Mouse (Mus musculus): ENCODE results near the gene Mvp. TPM values are rescaled to one million over a fixed set of nuclear protein-coding genes. Genes with fewer than 3 reads are reported as not detected.

Mvp gene
- polyA plus RNA-seq, 1 experiment = 18.3 TPM

DNA sequence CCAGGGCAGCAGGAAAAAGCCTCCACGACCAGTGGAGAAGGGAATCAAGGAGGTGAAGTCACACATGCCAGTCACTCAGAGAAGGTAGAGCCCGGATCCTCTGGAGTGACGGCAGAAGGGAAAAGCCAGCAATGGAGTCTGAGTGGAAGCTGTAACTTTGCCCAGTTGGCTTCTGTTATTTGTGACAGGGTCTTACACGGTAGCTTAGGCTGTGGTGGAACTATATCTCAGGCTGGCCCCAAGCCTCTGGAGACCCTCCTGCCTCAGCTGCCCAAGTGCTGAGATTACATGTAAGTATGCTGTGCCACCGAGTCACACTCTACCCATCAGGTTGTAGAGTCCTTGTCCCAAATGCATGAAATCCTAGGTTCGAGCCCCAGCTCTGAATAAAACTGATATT is 1.0 kb downstream of the Mvp start:
- no peak for TF ChIP-seq GATA1 (IDR thresholded peaks at IDR 0.05; ENCODE audit: low read length)

- TF ChIP-seq GATA1 (IDR thresholded peaks at IDR 0.05; ENCODE audit: low read length) = no peak
Measured at GRCm38 (mm10) chr7:127012845-127013244, 1.6 kb downstream of the Mvp start.

DNA sequence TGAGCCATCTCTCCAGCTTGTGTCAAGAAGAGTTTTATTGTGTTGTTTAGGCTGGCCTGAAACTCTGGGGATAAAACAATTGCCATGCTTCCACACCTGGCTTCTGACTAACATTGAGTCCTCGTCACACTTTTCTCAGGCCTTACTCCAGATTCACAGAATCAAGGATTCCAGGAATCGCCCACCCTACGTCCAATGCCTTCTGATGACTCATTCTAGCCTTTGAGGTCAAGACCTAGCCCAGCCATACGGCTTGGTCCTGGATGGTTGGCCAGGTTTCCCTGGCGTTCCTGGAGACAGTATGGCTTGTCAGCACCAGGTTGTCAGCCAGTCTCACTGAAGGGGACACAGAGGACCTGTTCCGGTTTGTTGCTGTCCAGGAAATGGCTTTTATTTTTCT is 2.0 kb downstream of the Mvp start:
- TF ChIP-seq GATA1 (IDR thresholded peaks at IDR 0.05; ENCODE audit: low read length) = no peak

DNA sequence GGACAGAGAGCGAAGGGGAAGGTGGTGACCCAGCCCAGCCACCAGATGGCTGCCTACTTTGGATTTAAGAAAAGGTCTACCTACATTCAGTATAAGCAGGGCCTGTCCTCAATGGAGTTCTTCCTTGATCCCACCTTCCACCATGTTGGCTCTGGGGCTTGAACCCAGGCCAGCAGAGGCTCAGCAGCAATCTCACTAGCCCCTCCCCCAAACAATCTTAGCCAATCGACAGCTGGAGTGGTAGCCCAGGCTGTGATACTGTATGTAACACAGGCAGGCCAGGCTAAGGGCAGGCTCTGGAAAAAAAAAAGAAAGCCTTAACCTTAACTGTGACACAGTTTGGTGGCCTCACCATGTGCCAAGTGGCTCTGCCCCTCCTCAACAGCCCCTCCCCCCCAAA is 2.7 kb downstream of the Mvp start:
- TF ChIP-seq GATA1 (IDR thresholded peaks at IDR 0.05; ENCODE audit: low read length) = no peak

- no peak for TF ChIP-seq GATA1 (IDR thresholded peaks at IDR 0.05; ENCODE audit: low read length)
Measured at GRCm38 (mm10) chr7:127011051-127011450, 3.4 kb downstream of the Mvp start.

- no peak for TF ChIP-seq GATA1 (IDR thresholded peaks at IDR 0.05; ENCODE audit: low read length)
Measured at GRCm38 (mm10) chr7:127009307-127010085, 4.9 kb downstream of the Mvp start.

- TF ChIP-seq GATA1 (IDR thresholded peaks at IDR 0.05; ENCODE audit: low read length) = no peak
Measured at GRCm38 (mm10) chr7:127008239-127009019, 6.0 kb downstream of the Mvp start.

GRCm38 (mm10) chr7:127007313-127008024 is 7.0 kb downstream of the Mvp start:
- TF ChIP-seq GATA1 (IDR thresholded peaks at IDR 0.05; ENCODE audit: low read length) = no peak

DNA sequence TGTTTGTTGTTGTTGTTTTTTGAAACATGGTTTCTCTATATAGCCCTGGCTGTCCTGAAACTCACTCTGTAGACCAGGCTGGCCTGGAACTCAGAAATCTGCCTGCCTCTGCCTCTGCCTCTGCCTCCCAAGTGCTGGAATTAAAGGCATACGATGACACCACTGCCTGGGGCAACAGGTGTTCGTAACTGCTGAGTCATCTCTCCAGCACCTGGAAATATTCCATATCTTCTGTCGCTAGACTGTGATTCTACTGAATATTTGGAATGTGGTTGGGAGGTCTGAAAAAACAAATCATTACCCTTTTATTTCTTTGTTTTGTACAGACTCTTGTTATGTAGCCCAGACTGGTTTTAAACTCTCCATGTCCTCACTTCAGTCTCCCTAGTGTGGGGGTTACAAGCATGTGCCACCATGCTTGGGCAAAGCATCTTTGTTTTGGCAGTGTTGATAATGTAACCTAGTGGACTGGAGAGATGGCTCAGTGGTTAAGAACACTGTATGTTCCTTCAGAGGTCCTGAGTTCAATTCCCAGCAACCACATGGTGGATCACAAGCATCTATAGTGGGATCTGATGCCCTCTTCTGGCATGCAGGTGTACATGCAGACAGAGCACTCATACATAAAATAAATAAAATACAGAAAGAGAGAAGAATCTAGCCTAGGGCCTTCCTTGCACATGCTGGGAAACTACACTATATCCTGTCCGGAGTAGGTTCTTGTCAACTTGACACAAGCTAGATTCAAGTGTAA is 10.1 kb downstream of the Mvp start:
- no peak for TF ChIP-seq GATA1 (IDR thresholded peaks at IDR 0.05; ENCODE audit: low read length)

DNA sequence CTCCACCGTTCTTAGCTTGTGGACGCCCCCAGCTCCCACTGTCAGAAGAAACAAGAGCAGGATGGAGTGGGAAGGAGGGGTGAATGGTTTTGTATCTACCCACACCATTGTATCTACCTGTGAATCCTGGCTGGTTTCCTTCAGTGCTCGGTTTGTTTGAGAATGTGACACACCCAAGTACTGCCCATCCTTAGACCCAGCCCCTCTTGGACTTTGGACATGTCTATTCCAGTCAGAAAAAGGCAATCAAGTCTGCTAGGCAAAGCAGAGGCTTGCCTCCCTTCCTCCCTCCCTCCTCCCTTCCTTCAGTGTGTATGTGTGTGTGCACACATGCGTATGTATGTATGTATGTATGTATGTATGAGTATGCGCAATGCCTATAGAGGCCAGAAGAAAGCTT is 10.8 kb downstream of the Mvp start:
- TF ChIP-seq GATA1 (IDR thresholded peaks at IDR 0.05; ENCODE audit: low read length) = no peak

DNA sequence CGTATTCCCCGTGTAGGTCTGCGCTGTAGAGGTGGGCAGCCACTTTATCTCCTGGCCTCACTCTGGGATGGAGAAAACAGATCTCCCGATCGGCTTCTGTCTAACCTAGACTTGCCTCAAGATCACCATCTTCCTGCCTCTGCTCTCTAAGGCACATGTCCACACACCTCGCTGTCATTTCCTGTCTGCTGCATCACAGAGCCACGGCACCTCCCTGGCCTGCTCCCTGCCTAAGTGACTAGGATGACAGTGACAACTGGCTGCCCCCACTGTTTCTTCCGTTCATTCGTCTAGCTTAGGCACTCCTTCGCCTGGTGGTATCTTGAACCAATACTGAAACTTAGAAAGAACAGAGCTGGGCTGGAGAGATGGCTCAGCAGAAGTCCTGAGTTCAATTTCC is 14.9 kb downstream of the Mvp start:
- no peak for TF ChIP-seq GATA1 (IDR thresholded peaks at IDR 0.05; ENCODE audit: low read length)

GRCm38 (mm10) chr7:126996449-126996848 is 18.0 kb downstream of the Mvp start:
- no peak for TF ChIP-seq GATA1 (IDR thresholded peaks at IDR 0.05; ENCODE audit: low read length)

DNA sequence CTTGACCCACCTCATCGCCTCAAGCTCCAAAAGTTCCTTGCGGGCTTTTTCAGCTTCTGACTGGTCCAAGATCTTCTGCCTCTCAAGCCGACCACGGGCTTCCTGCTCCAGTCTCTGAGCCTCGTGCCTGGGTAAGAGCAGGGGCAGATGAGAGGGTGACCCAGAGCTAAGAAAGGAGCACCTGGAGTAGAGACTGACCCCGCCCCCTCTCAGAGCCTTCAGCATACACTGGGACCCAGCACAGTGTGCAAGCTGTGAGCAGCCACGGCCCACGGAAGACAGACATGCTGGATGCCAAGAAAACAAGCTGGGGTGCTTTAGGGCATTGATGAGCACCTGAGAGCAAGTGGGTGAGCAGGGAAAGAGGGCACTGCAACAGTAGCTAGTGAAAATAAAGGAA is 25.6 kb downstream of the Mvp start:
- TF ChIP-seq GATA1 (IDR thresholded peaks at IDR 0.05; ENCODE audit: low read length) = no peak

- no peak for TF ChIP-seq GATA1 (IDR thresholded peaks at IDR 0.05; ENCODE audit: low read length)
Measured at GRCm38 (mm10) chr7:126986319-126986718, 28.1 kb downstream of the Mvp start.

GRCm38 (mm10) chr7:126984667-126985444 is 29.6 kb downstream of the Mvp start:
- no peak for TF ChIP-seq GATA1 (IDR thresholded peaks at IDR 0.05; ENCODE audit: low read length)

Data from G1E-ER4 (cell line).